Mouse (Mus musculus) kidney, adult 2 months (tissue): ENCODE data around the gene Hoxa11.

Experiments used
- CTCF ChIP-seq: fragments of 200-500 bp; conservative IDR thresholded peaks from 2 replicates; pipeline ENCODE4 v1.5.1; 2011; ENCODE audit warnings: low read depth, mild to moderate bottlenecking, control low read depth, low read length, moderate library complexity, mixed read lengths; ENCODE audit not compliant: insufficient read depth, insufficient read length
- POLR2A ChIP-seq: fragments of 200-500 bp; IDR thresholded peaks from one replicate; pipeline ENCODE4 v1.6.1; 2011; ENCODE audit warnings: low read depth, low read length, control low read depth

- no peak for TF ChIP-seq POLR2A
- no peak for TF ChIP-seq CTCF
Measured at GRCm38 (mm10) chr6:52215771-52216535, 29.7 kb downstream of the Hoxa11 start.
